Mouse (Mus musculus): ENCODE results near the gene Mast3. TPM values are rescaled to one million over a fixed set of nuclear protein-coding genes. Genes with fewer than 3 reads are reported as not detected.
A peak's percentile ranks its signal among the peaks of the same experiment; 100 is the strongest.

Mast3 gene
- polyA plus RNA-seq, 1 experiment, result 84.2 TPM

DNA sequence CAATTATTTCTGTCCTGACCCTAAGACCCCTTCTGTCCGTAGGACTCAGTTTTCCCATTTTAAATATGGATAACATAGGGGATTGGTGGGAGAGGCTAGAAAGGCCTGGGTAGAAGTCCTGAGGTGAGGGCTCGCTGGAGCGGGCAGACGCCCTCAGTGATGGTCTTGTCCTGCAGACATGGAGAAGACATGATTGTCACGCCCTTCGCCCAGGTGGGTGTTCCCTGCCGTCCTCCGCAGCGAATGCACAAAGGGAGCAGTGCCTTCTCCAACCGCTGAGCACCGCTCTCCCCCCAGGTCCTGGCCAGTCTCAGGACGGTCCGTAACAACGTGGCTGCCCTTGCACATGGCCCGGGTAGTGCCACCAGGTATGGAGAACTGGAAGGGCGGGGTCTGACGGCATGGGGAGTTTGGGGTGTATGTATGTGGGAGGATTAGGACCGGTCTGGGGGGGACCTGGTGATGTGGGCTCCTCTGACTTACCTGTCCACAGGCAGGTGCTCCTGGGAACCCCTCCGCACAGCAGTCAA, 59.1 kb downstream of the Mast3 start:
- 67% methylated on average over 19 of the region's 19 CpGs for WGBS
- peaks cover 3% of the 10 kb centered on the region for H3K4me1 ChIP-seq (ENCODE audit: control insufficient read depth, insufficient read depth, low read length)
- TF ChIP-seq CTCF (IDR thresholded peaks at IDR 0.05; ENCODE audit: insufficient read depth, low read length), result no peak
- no peak for TF ChIP-seq POLR2A (IDR thresholded peaks at IDR 0.05; ENCODE audit: borderline replicate concordance, extremely low read depth, low read depth, low read length)

GRCm38 (mm10) chr8:70744806-70745205, 60.0 kb downstream of the Mast3 start:
- H3K4me1 ChIP-seq (ENCODE audit: control insufficient read depth, insufficient read depth, low read length), result peaks cover 3% of the 10 kb centered on the region
- TF ChIP-seq POLR2A (IDR thresholded peaks at IDR 0.05; ENCODE audit: borderline replicate concordance, extremely low read depth, low read depth, low read length) (no peak), CTCF (IDR thresholded peaks at IDR 0.05; ENCODE audit: insufficient read depth, low read length) (no peak)
- H3K4me3 ChIP-seq (replicated peaks; ENCODE audit: extremely low read depth, low read depth, low read length), result no peak overlapping the region
- no peak for DNase-seq
- 51% methylated on average over 11 of the region's 11 CpGs for WGBS

More for the DNA sequence above, 59.1 kb downstream of the Mast3 start:
- no peak for DNase-seq
- no peak overlapping the region for H3K4me3 ChIP-seq (replicated peaks; ENCODE audit: extremely low read depth, low read depth, low read length)

DNA sequence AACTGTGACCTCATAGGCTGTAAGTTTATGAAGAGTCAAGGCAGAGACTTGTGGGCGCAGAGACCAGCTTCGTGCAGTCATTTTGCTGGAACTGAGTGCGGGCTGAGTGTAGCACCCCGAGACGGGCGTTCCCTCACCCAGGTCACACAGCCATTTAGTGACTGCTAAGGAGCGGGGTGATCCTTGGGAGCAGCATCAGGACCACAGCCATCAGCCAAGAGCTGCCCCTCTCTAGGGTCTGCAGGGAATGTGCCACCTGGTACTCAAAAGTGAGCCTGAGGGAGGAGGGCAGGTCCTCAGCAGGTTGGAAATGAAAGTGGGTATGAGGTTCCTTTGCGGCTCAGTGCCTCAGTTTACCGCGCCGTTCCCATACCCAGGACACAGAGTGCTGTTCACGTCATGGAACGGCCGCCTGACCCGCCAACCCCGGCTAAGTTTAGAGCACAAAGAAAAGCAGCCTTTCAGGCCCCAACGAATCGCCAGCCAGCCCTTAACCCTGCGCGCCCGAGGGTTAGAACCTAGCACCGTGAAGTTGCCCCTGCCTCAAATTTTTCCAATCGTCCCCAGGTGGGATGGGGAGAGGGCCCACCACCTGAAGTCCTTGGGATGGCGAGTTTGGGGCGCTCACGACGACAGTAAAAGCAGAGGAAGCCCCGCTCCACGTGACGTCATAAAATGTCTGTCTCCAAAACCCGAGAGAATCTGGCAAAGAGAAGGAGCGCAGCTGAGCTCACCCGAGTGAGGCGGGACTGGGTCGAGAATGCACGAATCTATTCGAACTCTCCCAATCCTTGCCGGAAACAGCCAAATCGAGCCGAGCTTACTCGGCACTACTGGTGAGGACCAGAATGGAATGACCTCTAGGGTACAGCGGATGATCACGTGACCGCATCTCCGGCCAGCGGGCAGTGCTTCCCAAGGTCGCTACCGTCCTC, 60.9 kb downstream of the Mast3 start:
- Histone ChIP-seq H3K4me1 (ENCODE audit: control insufficient read depth, insufficient read depth, low read length) (peaks cover 3% of the 10 kb centered on the region), H3K4me3 (replicated peaks; ENCODE audit: extremely low read depth, low read depth, low read length) (peak overlapping the region; percentile 22)
- peak; percentile 56 for DNase-seq
- 7% methylated on average over 48 of the region's 48 CpGs for WGBS
- TF ChIP-seq POLR2A (IDR thresholded peaks at IDR 0.05; ENCODE audit: borderline replicate concordance, extremely low read depth, low read depth, low read length), result peak; percentile 34; the same call in 1 of the 2 replicates
- no peak for TF ChIP-seq CTCF (IDR thresholded peaks at IDR 0.05; ENCODE audit: insufficient read depth, low read length)

DNA sequence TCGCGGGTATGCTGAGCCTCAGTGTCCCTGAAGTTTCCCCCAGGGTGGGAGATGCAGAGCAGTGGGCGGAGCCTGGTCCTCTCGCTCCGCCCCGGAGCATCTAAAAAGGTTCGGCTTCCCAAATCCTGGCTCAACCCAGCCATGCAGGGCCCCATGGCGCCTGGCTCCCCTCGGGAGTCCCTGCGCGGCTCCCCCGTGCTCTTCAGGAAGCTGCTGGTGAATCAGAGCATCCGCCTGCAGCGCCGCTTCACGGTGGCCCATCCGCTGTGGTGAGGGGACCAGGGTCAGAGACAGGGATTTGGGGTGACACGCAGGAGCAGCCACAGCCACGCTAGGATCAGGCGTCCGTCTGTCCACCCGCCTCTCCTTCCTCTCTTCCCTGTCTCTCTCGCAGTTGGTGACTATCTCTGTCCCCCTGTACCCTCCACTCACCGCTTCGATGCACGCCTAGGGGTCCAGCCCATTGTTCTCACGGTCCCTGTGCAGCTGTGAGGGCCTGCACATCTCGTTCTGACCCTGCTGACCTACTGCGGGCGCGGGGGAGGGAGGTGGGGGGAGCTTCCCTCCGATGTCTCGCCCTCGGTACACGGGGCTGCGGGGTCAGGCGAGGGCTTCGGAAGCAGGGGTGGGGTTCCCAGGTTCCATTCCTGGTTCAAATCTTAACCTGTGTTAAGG, 61.7 kb downstream of the Mast3 start:
- DNase-seq, result no peak
- TF ChIP-seq CTCF (IDR thresholded peaks at IDR 0.05; ENCODE audit: insufficient read depth, low read length), result no peak
- TF ChIP-seq POLR2A (IDR thresholded peaks at IDR 0.05; ENCODE audit: borderline replicate concordance, extremely low read depth, low read depth, low read length), result no peak
- WGBS, result 15% methylated on average over 37 of the region's 38 CpGs
- Histone ChIP-seq H3K4me1 (ENCODE audit: control insufficient read depth, insufficient read depth, low read length) (peaks cover 3% of the 10 kb centered on the region), H3K4me3 (replicated peaks; ENCODE audit: extremely low read depth, low read depth, low read length) (no peak overlapping the region)

DNA sequence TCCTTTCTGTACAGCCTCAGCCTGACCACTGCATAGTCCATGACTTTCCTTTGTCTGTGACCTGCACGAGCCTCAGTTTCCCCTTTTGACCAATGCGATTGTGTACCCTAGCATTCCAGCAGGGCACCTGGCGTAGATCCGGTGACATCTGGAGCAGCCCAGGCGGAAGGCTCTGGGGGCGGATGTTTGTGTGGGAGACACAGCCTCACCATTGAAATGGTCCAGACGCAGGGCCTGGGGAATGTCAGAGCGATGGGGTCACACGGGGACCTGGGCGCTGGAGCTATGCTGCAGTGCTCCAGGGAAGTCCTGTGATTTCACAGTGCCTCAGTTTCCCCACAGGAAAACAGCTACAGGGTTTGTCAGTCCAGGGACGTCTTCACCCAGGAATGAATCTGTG, 62.7 kb downstream of the Mast3 start:
- DNase-seq, result no peak
- WGBS, result 72% methylated on average over 11 of the region's 11 CpGs
- TF ChIP-seq CTCF (IDR thresholded peaks at IDR 0.05; ENCODE audit: insufficient read depth, low read length), result no peak
- TF ChIP-seq POLR2A (IDR thresholded peaks at IDR 0.05; ENCODE audit: borderline replicate concordance, extremely low read depth, low read depth, low read length), result no peak
- Histone ChIP-seq H3K4me3 (replicated peaks; ENCODE audit: extremely low read depth, low read depth, low read length) (no peak overlapping the region), H3K4me1 (ENCODE audit: control insufficient read depth, insufficient read depth, low read length) (peaks cover 3% of the 10 kb centered on the region)

DNA sequence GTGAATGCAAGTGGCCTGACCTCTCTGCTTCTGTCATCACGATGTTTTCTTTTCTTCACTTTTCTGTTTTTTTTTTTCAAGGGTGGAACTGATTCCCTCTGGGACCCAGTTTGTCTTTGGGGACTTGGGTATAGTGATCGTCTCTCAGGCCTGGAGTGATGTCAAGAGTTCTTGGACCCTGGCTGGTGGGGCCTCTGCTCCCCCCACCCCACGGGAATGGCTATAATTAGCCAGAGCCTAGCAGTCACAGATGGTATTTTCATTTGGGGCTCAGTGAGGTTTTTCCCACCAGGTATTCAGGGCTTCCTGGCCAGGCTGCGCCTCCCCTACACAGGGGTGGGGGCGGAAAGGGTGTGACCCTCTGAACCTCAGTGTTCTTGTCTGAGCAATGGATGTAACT, 63.2 kb downstream of the Mast3 start:
- peaks cover 3% of the 10 kb centered on the region for H3K4me1 ChIP-seq (ENCODE audit: control insufficient read depth, insufficient read depth, low read length)
- no peak for DNase-seq
- WGBS, result 53% methylated on average over 5 of the region's 5 CpGs
- no peak for TF ChIP-seq CTCF (IDR thresholded peaks at IDR 0.05; ENCODE audit: insufficient read depth, low read length)
- no peak for TF ChIP-seq POLR2A (IDR thresholded peaks at IDR 0.05; ENCODE audit: borderline replicate concordance, extremely low read depth, low read depth, low read length)
- no peak overlapping the region for H3K4me3 ChIP-seq (replicated peaks; ENCODE audit: extremely low read depth, low read depth, low read length)

- WGBS, result 41% methylated on average over 3 of the region's 3 CpGs
Measured at GRCm38 (mm10) chr8:70738211-70738610, 66.6 kb downstream of the Mast3 start.

DNA sequence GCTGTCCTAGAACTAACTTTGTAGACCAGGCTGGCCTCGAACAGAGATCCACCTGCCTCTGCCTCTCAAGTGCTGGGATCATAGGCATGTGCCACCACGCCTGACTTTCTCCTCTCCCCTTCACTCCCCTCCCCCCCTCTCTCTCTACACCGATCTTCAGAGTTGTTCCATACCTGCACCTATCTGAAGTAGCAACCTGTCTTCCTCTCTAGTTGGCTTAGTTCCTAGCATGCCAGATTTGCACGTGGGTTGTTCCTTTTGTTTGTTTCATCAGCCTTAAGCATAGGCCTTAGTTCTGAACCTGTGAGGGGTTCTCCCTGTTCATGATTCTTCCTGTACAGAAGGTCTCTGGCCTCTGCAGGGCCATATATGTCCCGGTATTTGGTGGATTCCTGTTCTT, 67.1 kb downstream of the Mast3 start:
- TF ChIP-seq CTCF (IDR thresholded peaks at IDR 0.05; ENCODE audit: insufficient read depth, low read length), result no peak
- TF ChIP-seq POLR2A (IDR thresholded peaks at IDR 0.05; ENCODE audit: borderline replicate concordance, extremely low read depth, low read depth, low read length), result no peak
- Histone ChIP-seq H3K4me3 (replicated peaks; ENCODE audit: extremely low read depth, low read depth, low read length) (no peak overlapping the region), H3K4me1 (ENCODE audit: control insufficient read depth, insufficient read depth, low read length) (no peaks in the 10 kb centered on the region)
- WGBS, result 47% methylated on average over 5 of the region's 5 CpGs
- no peak for DNase-seq

More at GRCm38 (mm10) chr8:70738211-70738610, 66.6 kb downstream of the Mast3 start:
- TF ChIP-seq CTCF (IDR thresholded peaks at IDR 0.05; ENCODE audit: insufficient read depth, low read length) (no peak), POLR2A (IDR thresholded peaks at IDR 0.05; ENCODE audit: borderline replicate concordance, extremely low read depth, low read depth, low read length) (no peak)
- no peak overlapping the region for H3K4me3 ChIP-seq (replicated peaks; ENCODE audit: extremely low read depth, low read depth, low read length)
- peak; percentile 67 for DNase-seq
- H3K4me1 ChIP-seq (ENCODE audit: control insufficient read depth, insufficient read depth, low read length), result peaks cover 2% of the 10 kb centered on the region; the same call in 1 of the 2 replicates

DNA sequence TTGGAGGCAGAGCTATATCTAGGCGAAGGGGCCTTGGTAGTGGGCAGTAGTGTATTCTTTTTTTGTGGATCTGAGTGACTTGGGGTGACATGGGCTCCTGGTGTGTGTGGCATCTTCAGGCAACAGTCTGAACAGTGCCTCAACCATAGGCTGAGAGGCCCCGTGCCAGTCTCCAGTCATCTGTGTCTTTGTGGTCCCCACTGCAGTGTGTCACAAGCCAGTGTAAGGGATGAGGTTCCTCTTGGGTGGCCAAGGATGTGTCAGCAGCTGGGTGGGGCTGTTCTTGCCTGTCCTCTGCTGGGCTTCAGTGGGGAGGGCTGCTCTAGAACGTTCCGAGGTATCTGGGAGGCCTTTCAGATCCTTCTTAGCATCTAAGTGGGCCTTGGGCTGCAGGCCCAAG, 73.9 kb downstream of the Mast3 start:
- no peak for DNase-seq
- no peak for TF ChIP-seq POLR2A (IDR thresholded peaks at IDR 0.05; ENCODE audit: borderline replicate concordance, extremely low read depth, low read depth, low read length)
- Histone ChIP-seq H3K4me3 (replicated peaks; ENCODE audit: extremely low read depth, low read depth, low read length) (no peak overlapping the region), H3K4me1 (ENCODE audit: control insufficient read depth, insufficient read depth, low read length) (peaks cover 3% of the 10 kb centered on the region; the same call in 1 of the 2 replicates)
- WGBS, result 84% methylated on average over 4 of the region's 4 CpGs
